Mouse (Mus musculus) MEL-GATA-1-ER (cell line): ENCODE data around the gene Cdkn2a.

Experiments
- DNase-seq: peaks from one replicate; pipeline ENCODE4 v3.0.0-alpha.2; 2012; ENCODE audit warnings: low read depth; ENCODE audit errors: extremely low read depth

Cdkn2a gene

DNA sequence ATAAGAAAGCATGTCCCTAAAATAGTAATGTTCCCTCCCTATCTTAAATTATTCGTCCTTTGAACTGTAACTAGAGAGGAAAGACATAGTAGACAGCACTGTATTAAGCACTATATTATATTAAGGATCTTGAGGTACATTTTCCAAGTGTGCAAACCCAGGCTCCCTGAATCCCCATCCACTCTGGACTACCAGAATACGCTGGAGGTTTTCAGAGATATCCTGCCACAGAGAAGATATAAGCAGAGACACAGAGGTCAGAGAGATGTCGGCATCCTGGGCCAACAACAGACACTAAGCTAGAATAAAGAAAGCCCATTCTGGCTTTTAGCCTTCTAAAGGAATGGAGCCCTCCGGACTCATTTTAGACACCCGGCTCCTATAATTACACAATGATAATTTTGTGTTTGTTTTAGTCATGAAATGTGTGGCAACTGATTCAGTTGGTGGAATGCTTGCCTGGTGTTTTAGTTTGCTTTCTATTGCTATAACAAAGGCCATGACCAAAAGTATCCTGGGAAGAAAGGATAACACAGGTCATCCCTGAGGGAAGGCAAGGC lies 17.0 kb downstream of the Cdkn2a start:
- DNase-seq, result no peak

DNA sequence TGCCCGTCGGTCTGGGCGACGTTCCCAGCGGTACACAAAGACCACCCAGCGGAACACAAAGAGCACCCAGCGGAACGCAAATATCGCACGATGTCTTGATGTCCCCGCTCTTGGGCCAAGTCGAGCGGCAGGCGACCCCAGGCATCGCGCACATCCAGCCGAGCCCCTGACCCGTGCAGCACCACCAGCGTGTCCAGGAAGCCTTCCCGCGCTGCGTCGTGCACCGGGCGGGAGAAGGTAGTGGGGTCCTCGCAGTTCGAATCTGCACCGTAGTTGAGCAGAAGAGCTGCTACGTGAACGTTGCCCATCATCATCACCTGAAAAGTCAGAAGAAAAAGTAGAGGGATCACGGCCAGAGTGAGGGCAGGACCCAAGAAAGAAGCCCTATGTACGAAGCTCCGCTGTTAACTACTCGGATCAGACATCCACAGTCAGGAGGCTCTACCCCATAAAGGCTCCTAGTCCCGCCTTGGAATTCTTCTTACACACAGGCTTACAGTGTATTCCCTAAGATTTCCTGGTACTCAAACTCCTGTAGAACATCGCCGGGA lies 17.7 kb downstream of the Cdkn2a start:
- no peak for DNase-seq

DNA sequence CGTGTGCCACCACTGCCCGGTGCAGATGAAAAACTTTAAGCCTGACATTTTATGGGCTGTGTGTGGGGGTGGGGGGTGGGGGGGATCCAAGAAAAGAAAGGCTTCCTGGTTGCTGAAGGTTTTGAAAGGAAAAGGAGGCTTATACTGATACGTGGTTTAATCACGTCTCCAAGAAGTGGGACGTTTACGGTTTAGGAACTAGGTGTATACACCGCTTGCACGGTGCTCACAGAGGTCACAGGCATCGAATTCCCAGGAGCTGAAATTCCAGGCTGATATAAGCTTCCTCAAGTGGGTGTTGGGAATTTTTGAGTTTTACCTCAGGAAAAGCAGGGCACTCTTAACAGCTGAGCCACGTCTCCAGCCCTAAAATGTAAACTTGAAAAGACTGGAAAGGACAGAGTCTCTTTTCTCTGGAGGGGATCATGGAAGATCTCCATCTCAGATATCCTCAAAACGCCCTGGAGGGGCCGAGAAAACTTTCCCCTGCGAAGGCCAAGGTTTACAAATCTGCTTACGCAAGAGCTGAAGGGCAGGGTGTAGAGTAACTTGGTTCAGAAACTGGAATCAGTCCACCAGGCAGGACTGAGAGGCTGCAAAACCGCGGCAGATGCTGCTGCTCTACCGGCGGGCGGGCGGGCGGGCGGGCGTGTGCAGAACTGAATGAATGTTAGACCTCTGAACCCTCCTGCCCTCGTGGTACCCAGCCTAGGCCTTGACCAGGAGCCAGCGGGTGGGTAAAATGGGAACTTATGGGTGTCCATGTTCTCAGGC lies 18.5 kb downstream of the Cdkn2a start:
- no peak for DNase-seq

DNA sequence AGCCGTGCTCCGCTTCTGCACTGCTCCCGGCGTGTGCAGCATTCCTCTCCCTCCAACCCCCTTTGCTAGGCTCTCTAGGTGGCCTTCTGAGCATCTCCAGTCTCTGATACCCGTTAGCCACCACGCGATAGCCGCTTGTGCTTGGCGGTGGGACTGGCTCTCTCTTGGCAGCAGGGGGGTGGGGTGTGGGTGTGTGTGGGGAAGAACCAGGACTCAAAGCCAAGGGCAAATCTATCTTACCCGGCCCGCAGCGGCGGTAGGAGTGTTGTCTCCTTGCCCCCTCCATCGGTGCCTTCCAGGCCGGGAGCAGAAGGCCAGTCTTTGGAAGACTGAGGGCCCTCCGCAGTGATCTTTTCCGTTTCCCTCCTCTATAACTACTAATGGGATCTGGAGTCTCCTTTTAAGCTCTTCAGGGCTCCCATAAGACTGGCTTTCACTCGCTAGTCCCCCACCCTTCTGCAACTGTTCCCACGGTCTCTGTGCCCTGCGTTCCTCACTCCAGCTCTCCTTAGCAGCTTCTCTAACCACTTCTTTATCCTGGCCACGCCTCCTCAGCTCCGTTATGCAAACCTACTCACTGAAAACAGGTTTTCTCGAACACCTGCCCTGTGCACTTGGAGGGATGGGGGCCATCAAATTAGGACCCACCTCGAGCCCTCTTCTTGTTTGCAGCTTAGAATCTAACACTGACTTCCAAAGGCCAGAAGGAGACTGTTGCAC lies 19.5 kb downstream of the Cdkn2a start:
- DNase-seq, result no peak

DNA sequence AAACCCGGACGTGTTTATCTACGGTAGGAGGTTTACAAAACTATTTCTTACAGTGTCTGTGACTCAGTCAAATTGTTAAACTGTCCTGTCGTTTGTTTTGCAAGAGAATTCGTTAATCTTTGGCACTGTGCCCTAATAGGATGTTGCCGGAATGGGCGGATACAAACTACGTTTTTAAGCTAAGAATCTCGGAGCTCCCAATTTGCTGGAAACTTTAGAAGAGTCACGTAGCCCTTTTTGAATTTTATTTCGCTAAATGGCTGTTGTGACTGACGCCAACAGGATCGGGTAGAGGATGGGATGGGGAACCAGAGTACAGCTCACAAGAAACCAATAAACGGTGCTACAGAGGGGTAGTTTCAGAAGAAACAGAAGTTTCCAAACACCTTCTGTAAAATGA lies 20.4 kb downstream of the Cdkn2a start:
- DNase-seq, result no peak

GRCm38 (mm10) chr4:89273585-89273984 lies 20.9 kb downstream of the Cdkn2a start:
- no peak for DNase-seq

GRCm38 (mm10) chr4:89272961-89273540 lies 21.4 kb downstream of the Cdkn2a start:
- DNase-seq, result no peak

DNA sequence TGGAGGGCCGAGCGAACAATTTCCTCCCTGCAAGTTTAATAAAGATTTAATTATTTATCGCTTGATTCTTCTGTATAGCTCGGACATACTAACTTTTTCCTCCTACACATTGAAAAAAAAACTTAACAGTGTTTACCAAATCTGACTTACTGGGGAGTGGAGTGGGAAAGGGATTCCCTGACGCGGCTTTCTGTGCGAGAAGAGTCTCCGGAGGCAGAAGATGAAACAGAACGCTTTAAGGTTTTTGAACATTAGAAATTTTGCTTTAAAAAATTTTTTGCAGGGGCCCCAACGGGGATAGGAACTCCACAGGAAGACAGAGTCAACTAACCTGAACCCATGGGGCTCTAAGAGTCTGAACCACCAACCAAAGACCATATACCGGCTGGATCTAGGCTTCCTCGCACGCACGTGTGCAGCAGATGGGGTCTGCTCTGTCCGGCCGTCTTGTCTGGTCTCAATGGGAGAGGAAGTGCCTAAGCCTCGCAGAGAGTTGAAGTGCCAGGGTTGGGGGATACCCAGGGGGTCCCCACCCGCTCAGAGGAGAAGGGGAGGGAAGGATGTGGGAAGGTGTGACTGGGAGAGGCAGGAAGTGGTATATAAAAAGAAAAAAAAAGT lies 22.2 kb downstream of the Cdkn2a start:
- DNase-seq, result no peak

- no peak for DNase-seq
Observed at GRCm38 (mm10) chr4:89257768-89258167, 36.7 kb downstream of the Cdkn2a start.

GRCm38 (mm10) chr4:89234446-89234845 lies 60.0 kb downstream of the Cdkn2a start:
- DNase-seq, result no peak
